Mouse (Mus musculus) ES-CJ7 (cell line): Measurements from ENCODE around the gene Amfr.

Experiments
- DNase-seq: peaks from one replicate; pipeline ENCODE4 v3.0.0; 2011; ENCODE audit warnings: low read depth, low spot score

Gene Amfr

GRCm38 (mm10) chr8:94012013-94012951, at the start of gene Amfr:
Gene Amfr, minus strand, starts transcription at chr8:94012842.
- peak; percentile 54 for DNase-seq

GRCm38 (mm10) chr8:94057157-94057854, 44.7 kb upstream of the Amfr start:
- peak; percentile 56 for DNase-seq

GRCm38 (mm10) chr8:94052696-94053095, 40.1 kb upstream of the Amfr start:
- no peak for DNase-seq

GRCm38 (mm10) chr8:94047845-94048244, 35.2 kb upstream of the Amfr start:
- no peak for DNase-seq

- DNase-seq, result no peak
Measured at GRCm38 (mm10) chr8:94037806-94038205, 25.2 kb upstream of the Amfr start.

- peak; percentile 100 for DNase-seq
Measured at GRCm38 (mm10) chr8:94036944-94037524, 24.4 kb upstream of the Amfr start, which contains the start of the genes Nudt21 and Ogfod1. Gene Nudt21, minus strand, starts transcription at chr8:94037031. Gene Ogfod1, plus strand, starts transcription at chr8:94037198.

GRCm38 (mm10) chr8:94036541-94036940, 23.9 kb upstream of the Amfr start:
- peak; percentile 79 for DNase-seq

- DNase-seq, result no peak
Measured at GRCm38 (mm10) chr8:94035200-94035599, 22.6 kb upstream of the Amfr start.

- peak; percentile 70 for DNase-seq
Measured at GRCm38 (mm10) chr8:94033601-94034000, 21.0 kb upstream of the Amfr start.

GRCm38 (mm10) chr8:94029701-94030100, 17.1 kb upstream of the Amfr start:
- no peak for DNase-seq

- no peak for DNase-seq
Measured at GRCm38 (mm10) chr8:94023916-94024315, 11.3 kb upstream of the Amfr start.

GRCm38 (mm10) chr8:94013026-94013612, 477 bp upstream of the Amfr start:
- DNase-seq, result no peak

GRCm38 (mm10) chr8:94011076-94012012, 1.3 kb downstream of the Amfr start:
- no peak for DNase-seq

GRCm38 (mm10) chr8:94010101-94010705, 2.4 kb downstream of the Amfr start:
- DNase-seq, result peak; percentile 66

- no peak for DNase-seq
Measured at GRCm38 (mm10) chr8:94009243-94009845, 3.3 kb downstream of the Amfr start.

- DNase-seq, result no peak
Measured at GRCm38 (mm10) chr8:94004139-94004538, 8.5 kb downstream of the Amfr start.

- no peak for DNase-seq
Measured at GRCm38 (mm10) chr8:93998961-93999360, 13.7 kb downstream of the Amfr start.

- DNase-seq, result no peak
Measured at GRCm38 (mm10) chr8:93989739-93990138, 22.9 kb downstream of the Amfr start.

GRCm38 (mm10) chr8:93984731-93985130, 27.9 kb downstream of the Amfr start:
- no peak for DNase-seq

GRCm38 (mm10) chr8:93983827-93984226, 28.8 kb downstream of the Amfr start:
- peak; percentile 31 for DNase-seq
